Mouse (Mus musculus) small intestine, adult 10 weeks (tissue): ENCODE data around the gene Milr1. TPM values are rescaled to one million over a fixed set of nuclear protein-coding genes. Genes with fewer than 3 reads are reported as not detected.

Experiments
- polyA plus RNA-seq: library from polyadenylated mRNA; stranded (reverse); fragments of 350-450 nt; fragmentation: Illumina TruSeq; extraction: RNeasy Lipid Tissue Mini Kit (QIAGEN cat#74804); gene quantifications from one replicate; pipeline ENCODE4 v1.2.3, GENCODE M21; 2014; ENCODE audit warnings: low replicate concordance

Gene Milr1
- polyA plus RNA-seq: 5.3 TPM

DNA sequence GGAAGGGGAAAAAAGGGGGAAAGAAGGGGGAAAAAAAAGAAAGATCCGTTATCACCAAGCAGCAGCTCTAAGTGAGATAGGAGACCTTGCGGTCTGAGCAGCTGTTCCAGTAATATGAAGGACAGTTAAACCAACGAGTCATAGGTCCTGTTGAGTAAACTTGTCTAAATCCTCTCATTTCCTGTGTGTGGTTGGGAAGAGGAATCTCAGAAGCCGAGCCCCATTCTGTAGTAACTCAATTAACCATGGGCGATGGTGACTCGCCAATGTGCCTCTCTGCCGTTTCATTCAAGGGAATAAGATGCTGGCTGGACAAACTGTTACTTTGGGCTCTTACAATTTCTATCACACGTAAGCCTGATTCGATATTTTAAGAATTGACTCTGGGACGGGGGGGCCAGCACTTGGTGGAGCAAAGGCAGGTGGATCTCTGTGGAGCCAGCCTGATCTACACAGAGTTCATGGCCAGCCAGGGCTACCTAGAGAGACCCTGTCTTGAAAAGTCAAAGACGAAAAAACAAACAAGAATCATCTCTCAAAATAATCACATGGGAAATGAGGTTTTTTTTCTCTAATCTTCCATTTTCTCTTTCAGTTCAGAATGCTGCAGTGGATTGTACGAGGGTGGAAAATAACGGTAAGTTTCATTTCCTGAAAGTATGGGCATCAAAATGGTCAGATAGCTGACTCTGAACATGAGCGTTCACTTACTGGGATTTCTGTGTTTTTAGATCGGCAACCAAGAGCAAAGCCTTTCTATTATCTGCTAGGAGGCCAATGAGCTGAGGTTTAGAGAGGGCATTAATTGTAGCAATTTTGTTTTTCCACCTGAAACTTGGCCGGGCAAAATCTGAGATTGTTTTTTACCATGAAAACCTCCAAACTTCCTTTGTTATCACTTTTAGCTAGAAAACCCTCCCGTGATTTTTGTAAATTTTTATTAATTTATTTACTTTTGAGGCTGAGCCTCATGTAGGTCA lies at the start of gene Milr1:
TSS of gene Milr1 (plus strand) at position 188 of the 980 bp plus-strand sequence.

DNA sequence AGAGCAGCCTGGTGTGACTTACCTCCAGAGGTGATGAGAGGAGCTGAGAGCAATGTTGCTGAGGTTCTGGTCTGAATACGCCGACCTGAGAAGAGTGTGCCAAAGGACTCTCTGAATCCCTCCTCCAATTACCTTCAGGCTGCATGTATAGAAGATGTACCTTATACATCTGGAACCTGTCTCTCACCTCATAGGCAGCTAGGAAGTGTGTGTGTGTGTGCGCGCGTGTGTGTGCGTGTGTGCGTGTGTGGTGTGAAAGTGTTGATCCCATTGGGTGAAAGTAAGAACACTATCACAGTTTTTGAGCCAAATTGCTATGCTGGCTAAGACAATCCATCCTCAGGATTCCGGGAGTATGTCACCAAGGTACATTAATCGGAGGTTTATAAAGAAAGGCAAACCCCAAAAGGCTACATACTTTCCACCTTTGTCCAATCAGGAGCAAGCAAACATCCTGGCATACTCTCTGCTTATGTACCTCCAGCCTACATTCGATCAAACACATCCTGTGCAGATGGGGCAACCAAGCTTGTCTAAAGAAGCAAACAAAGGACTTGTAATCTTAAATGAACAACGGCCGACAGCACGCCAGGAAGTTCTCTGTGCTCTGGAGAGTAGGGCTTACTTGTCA lies 790 bp upstream of the Milr1 start, which contains the start of gene Pecam1:
TSS of gene Pecam1 (minus strand) at position 508 of the 631 bp plus-strand sequence.

DNA sequence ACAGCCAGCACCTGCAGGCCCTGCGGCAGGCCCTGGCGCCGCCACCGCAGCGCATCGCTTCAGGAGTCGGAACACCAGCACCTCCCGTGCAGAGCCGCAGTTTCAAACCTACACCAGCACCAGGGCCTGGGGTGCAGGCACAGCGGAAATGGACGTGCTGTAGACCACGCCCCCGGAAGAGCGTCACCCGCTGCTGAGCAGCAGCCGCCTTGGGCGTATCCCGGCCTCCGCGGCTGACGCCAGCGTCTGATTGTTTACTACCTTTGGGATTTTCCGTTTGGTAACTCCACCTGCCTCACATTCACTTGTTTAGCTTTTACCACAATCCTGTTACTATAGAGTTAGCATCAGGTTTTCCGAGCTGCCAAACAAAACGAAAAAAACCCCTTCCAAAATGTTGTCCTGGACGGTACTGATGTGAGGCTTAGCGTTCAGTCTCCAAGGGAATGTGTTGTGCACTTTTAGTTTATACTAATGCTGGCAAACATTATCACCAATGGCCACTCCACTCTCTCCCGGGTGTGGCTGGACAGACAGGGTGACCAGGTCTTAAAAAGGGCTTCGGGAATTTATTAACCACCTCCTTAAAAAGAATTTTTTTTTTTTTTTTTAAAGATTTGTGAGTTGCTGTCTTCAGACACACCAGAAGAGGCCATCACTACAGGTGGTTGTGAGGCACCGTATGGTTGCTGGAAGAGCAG lies 28.5 kb downstream of the Milr1 start, which contains the start of gene Polg2:
TSS of gene Polg2 (minus strand) at position 150 of the 701 bp plus-strand sequence.

DNA sequence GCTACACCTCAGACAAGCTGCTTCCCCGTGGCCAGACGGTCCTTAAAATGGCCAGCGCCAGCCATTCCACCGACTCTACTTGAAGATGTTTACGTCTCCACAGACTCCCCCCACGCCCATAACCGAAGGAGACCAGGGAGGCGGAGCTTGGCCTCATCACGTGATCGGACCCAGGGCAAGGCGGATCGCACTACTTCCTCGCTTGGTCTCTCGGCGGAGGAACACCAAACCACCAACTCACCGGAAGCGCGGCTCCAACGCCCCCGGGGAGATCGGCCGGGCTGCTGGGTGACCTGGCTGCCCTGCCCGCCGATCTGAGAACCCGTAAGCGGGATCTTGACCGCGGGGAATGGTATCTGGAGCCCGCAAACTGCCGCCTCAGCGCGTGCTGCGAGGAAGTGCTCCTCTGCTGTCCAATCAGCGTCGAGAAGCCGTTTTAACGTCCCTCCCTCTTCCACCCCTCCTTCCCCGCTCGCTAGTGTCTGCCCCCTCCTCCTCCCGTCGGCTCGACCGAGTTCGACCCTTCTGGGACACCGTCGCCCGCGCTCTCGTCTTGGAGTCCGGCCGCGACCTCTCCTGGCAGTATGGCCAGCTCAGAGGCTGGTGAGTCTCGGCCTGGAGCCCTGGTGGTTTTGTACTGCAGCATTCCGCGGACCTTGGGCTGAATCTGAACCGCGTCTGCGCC lies 37.9 kb downstream of the Milr1 start, which contains the start of the genes Ddx5 and Cep95:
TSS of gene Ddx5 (minus strand) at position 411 of the 685 bp plus-strand sequence.
TSS of gene Cep95 (plus strand) at position 478 of the 685 bp plus-strand sequence.

Other genes with a start within 250 kb of the Milr1 start
- gene Tex2, start 137.8 kb upstream of the Milr1 start, polyA plus RNA-seq: 28.4 TPM
- gene Pecam1, start 598 bp upstream of the Milr1 start, polyA plus RNA-seq: 7.0 TPM
- gene Polg2, start 28.3 kb downstream of the Milr1 start, polyA plus RNA-seq: 10.1 TPM
- gene Ddx5, start 38.0 kb downstream of the Milr1 start, polyA plus RNA-seq: 1,671 TPM
- gene Cep95, start 38.0 kb downstream of the Milr1 start, polyA plus RNA-seq: 26.5 TPM
- 93.0 TPM for gene Smurf2, start 169.5 kb downstream of the Milr1 start, polyA plus RNA-seq
- gene Kpna2, start 248.3 kb downstream of the Milr1 start, polyA plus RNA-seq: 150 TPM